Mouse (Mus musculus) embryonic fibroblast, embryonic 13.5 days (primary cell): ENCODE measurements around the gene AL732309.1.

Source experiments
- CTCF ChIP-seq: IDR thresholded peaks from 2 replicates; pipeline ENCODE4 v1.5.1; 2011; ENCODE audit warnings: mild to moderate bottlenecking, control low read depth, low read length, moderate library complexity, borderline replicate concordance; ENCODE audit not compliant: insufficient read depth
- POLR2A ChIP-seq: IDR thresholded peaks from 2 replicates; pipeline ENCODE4 v1.6.1; 2011; ENCODE audit warnings: low read depth, mild to moderate bottlenecking, control low read depth, low read length, moderate library complexity

- TF ChIP-seq POLR2A (no peak), CTCF (no peak)
Measured at GRCm38 (mm10) chr2:25231038-25231437, 15.6 kb downstream of the AL732309.1 start.
